Mouse (Mus musculus): Measurements from ENCODE around the gene Ncapd2. TPM values are rescaled to one million over a fixed set of nuclear protein-coding genes. Genes with fewer than 3 reads are reported as not detected.
"Not testable (repeated sequence)": the region's sequence is repeated elsewhere in the genome, so short reads cannot be mapped to it uniquely, and the experiment has no call there.

The Ncapd2 gene
- total and polyA plus RNA-seq, 3 experiments = 79.6 to 301 (median 147) TPM

DNA sequence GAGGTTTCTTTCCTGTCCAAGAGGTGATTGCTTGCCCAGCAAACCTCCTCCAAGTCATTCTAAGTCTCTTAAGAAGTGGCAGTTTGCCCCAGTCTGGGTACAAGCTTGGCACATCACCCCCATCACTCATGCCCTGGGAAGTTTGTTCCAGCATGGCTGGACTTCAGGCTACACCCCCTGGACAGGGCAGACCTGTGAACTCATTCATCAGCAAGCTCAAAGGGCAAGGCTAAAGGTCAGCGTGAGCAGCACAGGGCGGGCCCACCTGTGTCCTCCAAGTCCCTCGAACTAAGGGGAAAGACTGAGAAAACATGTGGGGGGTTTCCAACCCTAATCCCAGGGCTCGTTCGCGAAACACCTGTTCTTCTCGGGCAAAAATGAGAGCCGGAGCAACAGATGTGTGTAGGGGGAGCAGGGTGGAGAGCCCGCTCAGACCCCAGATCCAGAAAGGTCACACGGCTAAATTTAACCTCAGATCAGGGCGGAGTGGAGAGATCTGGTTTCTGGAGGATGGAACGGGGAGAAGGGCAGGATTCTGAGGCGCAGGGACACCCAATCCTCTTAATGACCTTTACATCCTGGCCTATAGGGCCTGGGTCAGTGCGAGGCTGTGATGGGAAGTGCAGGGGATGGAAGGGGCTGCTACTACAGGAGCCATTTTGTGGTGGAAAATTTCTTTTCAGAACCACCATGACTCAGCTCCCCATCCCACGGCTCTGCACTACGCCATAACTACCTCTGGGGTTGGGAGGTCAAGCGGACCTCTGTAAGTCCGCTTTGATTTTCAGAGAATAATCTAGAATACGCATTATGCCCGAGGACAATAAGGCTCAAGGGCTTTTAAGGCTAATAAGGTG, 27.5 kb downstream of the Ncapd2 start:
- in situ Hi-C loops (cut with MboI; ENCODE audit: low pct_ligation_motif_present, low pct_unique_long_range_greater_than_20kb, low sequenced_read_pairs) = no loop called here

GRCm38 (mm10) chr6:125162615-125163305, 28.7 kb downstream of the Ncapd2 start:
- H3K9me3 ChIP-seq (replicated peaks; ENCODE audit: low read length); H3K9ac ChIP-seq (ENCODE audit: insufficient read depth, low read depth); H3K27ac ChIP-seq (ENCODE audit: insufficient read depth, low read depth); dilution Hi-C loops (cut with MboI; ENCODE audit: extremely low pct_ligation_motif_present, extremely low pct_unique_long_range_greater_than_20kb, low sequenced_read_pairs); DNase-seq (ENCODE audit: extremely low read depth); H3K27me3 ChIP-seq (replicated peaks); in situ Hi-C loops (cut with MboI; ENCODE audit: low pct_ligation_motif_present, low pct_unique_long_range_greater_than_20kb, low sequenced_read_pairs): not testable (repeated sequence)
- H3K79me2 ChIP-seq (replicated peaks; ENCODE audit: control insufficient read depth, extremely low read depth, insufficient read depth, poor library complexity, severe bottlenecking) = peaks cover 21% of the 10 kb centered on the region
- peaks cover 57 to 68% of the 10 kb centered on the region in 2 experiments for H3K36me3 ChIP-seq (replicated peaks in 1 of 2; ENCODE audit: control insufficient read depth in 1 of 2, insufficient read depth in 1 of 2, low read length in 1 of 2)
- TF ChIP-seq ZMIZ1 (IDR thresholded peaks at IDR 0.05; ENCODE audit: low read depth, low read length) (0 out of 2 replicates have a peak, but pooled peaks have one; percentile 35), POLR2A (IDR thresholded peaks at IDR 0.05; ENCODE audit: low read depth, low read length) (0 out of 2 replicates have a peak, but pooled peaks have one; percentile 21), POLR2AphosphoS2 (IDR thresholded peaks at IDR 0.05; ENCODE audit: low read depth, low read length) (peak; percentile 76; the same call in 1 of the 2 replicates)
- H3K4me1 ChIP-seq (ENCODE audit: control insufficient read depth in 1 of 2, insufficient read depth in 2 of 2) = peaks cover 11 to 32% of the 10 kb centered on the region in 2 experiments
- 0 out of 2 replicates have a peak overlapping the region, but pooled peaks have one; percentile 40 for H3K4me2 ChIP-seq (ENCODE audit: insufficient read depth, low read depth, poor library complexity, severe bottlenecking)
- H3K4me3 ChIP-seq (replicated peaks in 1 of 3; ENCODE audit: low read depth in 2 of 3, low read length in 2 of 3, poor library complexity in 1 of 3) = peak overlapping the region; percentile 29 to 42 (median 31)

More for the DNA sequence above, 27.5 kb downstream of the Ncapd2 start:
- Histone ChIP-seq H3K4me3 (replicated peaks in 1 of 3; ENCODE audit: low read depth in 2 of 3, low read length in 2 of 3, poor library complexity in 1 of 3) (peak overlapping the region; percentile 75 to 100 (median 87)), H3K27me3 (replicated peaks) (no peaks in the 10 kb centered on the region), H3K36me3 (replicated peaks in 1 of 2; ENCODE audit: control insufficient read depth in 1 of 2, insufficient read depth in 1 of 2, low read length in 1 of 2) (peaks cover 58 to 71% of the 10 kb centered on the region in 2 experiments), H3K9ac (ENCODE audit: insufficient read depth, low read depth) (peak overlapping the region; percentile 90), H3K4me2 (ENCODE audit: insufficient read depth, low read depth, poor library complexity, severe bottlenecking) (peak overlapping the region; percentile 68), H3K4me1 (ENCODE audit: control insufficient read depth in 1 of 2, insufficient read depth in 2 of 2) (peaks cover 11 to 35% of the 10 kb centered on the region in 2 experiments), H3K27ac (ENCODE audit: insufficient read depth, low read depth) (peak overlapping the region; percentile 83), H3K79me2 (replicated peaks; ENCODE audit: control insufficient read depth, extremely low read depth, insufficient read depth, poor library complexity, severe bottlenecking) (peaks cover 21% of the 10 kb centered on the region), H3K9me3 (replicated peaks; ENCODE audit: low read length) (no peaks in the 10 kb centered on the region)
- peak; percentile 53 for DNase-seq (ENCODE audit: extremely low read depth)
- dilution Hi-C loops (cut with MboI; ENCODE audit: extremely low pct_ligation_motif_present, extremely low pct_unique_long_range_greater_than_20kb, low sequenced_read_pairs) = no loop called here
- TF ChIP-seq ELF1 (IDR thresholded peaks at IDR 0.05; ENCODE audit: low read depth, low read length) = no peak
- TF ChIP-seq MAZ (IDR thresholded peaks at IDR 0.05; ENCODE audit: low read depth, low read length) = no peak
- no peak for TF ChIP-seq SMC3 (IDR thresholded peaks at IDR 0.05; ENCODE audit: low read depth, low read length)
- TF ChIP-seq PAX5 (IDR thresholded peaks at IDR 0.05; ENCODE audit: low read length) = no peak
- peak; percentile 89 for TF ChIP-seq CHD1 (IDR thresholded peaks at IDR 0.05; ENCODE audit: low read depth, low read length)
- TF ChIP-seq MAFK (IDR thresholded peaks at IDR 0.05; ENCODE audit: insufficient replicate concordance, low read length) = peak; percentile 69; the same call in 1 of the 2 replicates
- TF ChIP-seq GABPA (IDR thresholded peaks at IDR 0.05; ENCODE audit: insufficient replicate concordance, low read depth, low read length) = no peak
- TF ChIP-seq ZMIZ1 (IDR thresholded peaks at IDR 0.05; ENCODE audit: low read depth, low read length) = no peak
- no peak for TF ChIP-seq RCOR1 (conservative IDR thresholded peaks at IDR 0.05; ENCODE audit: low read depth, low read length)
- no peak; the same call in 1 of the 2 replicates for TF ChIP-seq MAX (IDR thresholded peaks at IDR 0.05; ENCODE audit: low read length)
- no peak for TF ChIP-seq USF2 (conservative IDR thresholded peaks at IDR 0.05; ENCODE audit: low read depth, low read length)
- TF ChIP-seq IRF4 (IDR thresholded peaks at IDR 0.05; ENCODE audit: low read depth, low read length) = peak; percentile 32; the same call in 1 of the 2 replicates
- TF ChIP-seq E2F4 (IDR thresholded peaks at IDR 0.05; ENCODE audit: insufficient replicate concordance, low read depth, low read length) = no peak
- no peak for TF ChIP-seq TBP (conservative IDR thresholded peaks at IDR 0.05; ENCODE audit: low read depth, low read length)
- no peak for TF ChIP-seq ZC3H11A (IDR thresholded peaks at IDR 0.05; ENCODE audit: low read depth, low read length)
- TF ChIP-seq CHD2 (IDR thresholded peaks at IDR 0.05; ENCODE audit: low read length) = no peak
- TF ChIP-seq ZNF384 (IDR thresholded peaks at IDR 0.05; ENCODE audit: low read depth, low read length) = no peak
- TF ChIP-seq RAD21 (IDR thresholded peaks at IDR 0.05; ENCODE audit: low read depth, low read length) = no peak
- no peak for TF ChIP-seq USF1 (IDR thresholded peaks at IDR 0.05; ENCODE audit: low read depth, low read length)
- TF ChIP-seq POLR2AphosphoS2 (IDR thresholded peaks at IDR 0.05; ENCODE audit: low read depth, low read length) = peak; percentile 25; the same call in 1 of the 2 replicates
- TF ChIP-seq KAT2A (IDR thresholded peaks at IDR 0.05; ENCODE audit: insufficient replicate concordance, low read length) = 0 out of 2 replicates have a peak, but pooled peaks have one; percentile 47
- no peak for TF ChIP-seq CTCF (conservative IDR thresholded peaks at IDR 0.05 in 1 of 2, IDR thresholded peaks at IDR 0.05 in 1 of 2; ENCODE audit: low read depth in 2 of 2, low read length in 2 of 2)
- TF ChIP-seq SIN3A (IDR thresholded peaks at IDR 0.05; ENCODE audit: low read length) = peak; percentile 86; the same call in 1 of the 2 replicates
- TF ChIP-seq POLR2A (IDR thresholded peaks at IDR 0.05; ENCODE audit: low read depth, low read length) = peak; percentile 21
- no peak for TF ChIP-seq UBTF (IDR thresholded peaks at IDR 0.05; ENCODE audit: low read depth, low read length)
- no peak for TF ChIP-seq NELFE (IDR thresholded peaks at IDR 0.05; ENCODE audit: low read depth, low read length)
- 0 out of 2 replicates have a peak, but pooled peaks have one; percentile 23 for TF ChIP-seq EP300 (IDR thresholded peaks at IDR 0.05; ENCODE audit: low read length)
- TF ChIP-seq HCFC1 (IDR thresholded peaks at IDR 0.05; ENCODE audit: low read depth, low read length) = no peak
- TF ChIP-seq NRF1 (IDR thresholded peaks at IDR 0.05; ENCODE audit: low read depth, low read length) = 0 out of 2 replicates have a peak, but pooled peaks have one; percentile 6
- no peak for TF ChIP-seq JUN (IDR thresholded peaks at IDR 0.05; ENCODE audit: insufficient read depth, low read depth, low read length)
- TF ChIP-seq TCF12 (IDR thresholded peaks at IDR 0.05; ENCODE audit: low read depth, low read length) = no peak
- 0 out of 2 replicates have a peak, but pooled peaks have one; percentile 7 for TF ChIP-seq JUND (conservative IDR thresholded peaks at IDR 0.05; ENCODE audit: low read depth, low read length)
- no peak for TF ChIP-seq ZKSCAN1 (IDR thresholded peaks at IDR 0.05; ENCODE audit: borderline replicate concordance, low read depth, low read length)
- no peak; the same call in 1 of the 2 replicates for TF ChIP-seq MXI1 (IDR thresholded peaks at IDR 0.05; ENCODE audit: low read depth, low read length)
- TF ChIP-seq BHLHE40 (IDR thresholded peaks at IDR 0.05; ENCODE audit: low read depth, low read length) = no peak

All from CH12.LX (cell line).